Mouse (Mus musculus): ENCODE measurements around the gene Stra6.

Gene Stra6

DNA sequence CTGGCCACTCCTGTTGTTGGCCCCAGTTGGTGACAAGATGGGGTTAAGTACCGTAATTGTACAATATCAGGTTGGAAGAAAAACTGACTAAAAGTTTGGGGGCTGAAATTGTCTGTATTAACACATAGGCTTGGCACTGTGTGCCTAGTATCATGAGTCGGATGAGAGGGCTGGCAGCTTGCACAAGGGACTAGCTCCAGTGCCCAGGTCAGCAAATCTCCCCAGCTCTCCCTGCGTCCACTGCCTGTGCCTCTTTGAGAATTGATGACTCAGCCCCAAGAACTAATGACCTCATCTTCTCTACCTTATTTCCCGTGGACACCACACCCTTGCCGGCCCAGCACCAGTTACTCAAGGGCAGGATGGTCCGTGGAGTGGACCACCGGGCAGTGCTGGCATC lies 13.7 kb upstream of the Stra6 start:
- no peak for DNase-seq (ENCODE audit: low spot score in 2 of 2)

DNA sequence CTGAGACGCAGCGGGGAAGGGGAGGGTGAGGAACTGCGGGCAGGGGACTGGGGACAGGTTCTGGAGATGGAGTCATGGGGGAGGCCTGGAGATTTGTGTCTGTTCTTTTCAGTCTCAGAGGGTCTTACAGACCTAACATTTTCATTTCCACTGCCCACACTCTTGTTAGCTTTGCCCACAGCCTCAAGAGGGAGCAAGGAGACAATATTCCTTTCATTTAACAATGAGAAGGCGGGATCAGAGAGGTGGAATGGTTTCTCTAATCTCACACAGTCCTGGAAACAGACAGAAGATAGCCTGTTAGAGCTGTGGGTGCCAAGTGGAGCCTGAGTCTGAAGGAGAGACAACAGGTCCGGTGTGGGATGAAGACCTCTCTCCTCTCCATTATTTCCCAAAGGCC lies 11.7 kb upstream of the Stra6 start:
- DNase-seq (ENCODE audit: low spot score in 2 of 2), result no peak

DNA sequence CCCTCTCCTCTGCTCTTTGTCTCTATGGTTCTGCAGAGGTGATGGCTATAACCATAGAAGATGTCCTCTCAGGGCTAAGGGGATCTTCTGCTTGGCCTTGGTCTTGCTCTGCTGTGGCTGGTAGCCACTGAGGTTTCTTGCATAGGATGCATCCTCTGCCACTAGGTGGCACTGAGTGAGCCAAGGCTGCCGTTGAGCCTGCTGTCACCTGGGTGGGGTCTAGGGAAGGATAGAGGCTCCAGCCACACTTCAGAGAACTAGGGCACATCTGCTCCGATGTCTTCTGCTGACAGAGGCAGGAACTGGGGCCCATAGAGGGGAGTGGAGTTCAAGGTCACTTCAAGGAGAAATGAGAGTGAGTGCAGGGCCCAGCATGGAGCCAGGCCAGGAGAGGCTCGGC lies 10.5 kb upstream of the Stra6 start:
- DNase-seq (ENCODE audit: low spot score in 2 of 2), result peak; percentile 39 to 72

GRCm38 (mm10) chr9:58053544-58053943 lies 10.0 kb upstream of the Stra6 start:
- DNase-seq (ENCODE audit: low spot score in 2 of 2), result no peak

GRCm38 (mm10) chr9:58054032-58054431 lies 9.6 kb upstream of the Stra6 start:
- DNase-seq (ENCODE audit: low spot score in 2 of 2), result no peak

DNA sequence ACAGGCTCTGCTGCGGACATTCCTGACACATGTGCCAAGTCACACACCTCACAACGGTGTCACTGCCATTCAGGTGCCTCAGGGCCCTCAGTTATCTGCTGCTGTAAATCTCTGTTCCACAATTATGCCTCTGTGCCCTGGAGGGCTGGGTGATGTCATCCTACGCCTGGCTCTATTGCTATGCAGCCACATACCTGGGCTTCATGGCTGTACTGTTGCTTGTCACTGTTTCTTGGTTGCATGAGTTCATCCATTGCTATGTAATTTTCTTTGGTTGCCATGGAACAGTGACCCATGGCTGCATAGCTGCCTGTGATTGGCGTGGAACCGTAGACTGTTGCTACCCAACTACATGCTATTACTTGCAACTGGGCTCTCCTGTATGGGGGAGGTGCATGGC lies 7.9 kb upstream of the Stra6 start:
- no peak for DNase-seq (ENCODE audit: low spot score in 2 of 2)

GRCm38 (mm10) chr9:58059920-58060319 lies 3.7 kb upstream of the Stra6 start:
- DNase-seq (ENCODE audit: low spot score in 2 of 2), result no peak

GRCm38 (mm10) chr9:58060677-58061667 lies 2.6 kb upstream of the Stra6 start:
- DNase-seq (ENCODE audit: low spot score in 2 of 2), result peak; percentile 26 to 80

GRCm38 (mm10) chr9:58065532-58065931 lies 1.9 kb downstream of the Stra6 start:
- no peak for DNase-seq (ENCODE audit: low spot score in 2 of 2)

- no peak for DNase-seq (ENCODE audit: low spot score in 2 of 2)
Measured at GRCm38 (mm10) chr9:58065977-58066730, 2.6 kb downstream of the Stra6 start.

DNA sequence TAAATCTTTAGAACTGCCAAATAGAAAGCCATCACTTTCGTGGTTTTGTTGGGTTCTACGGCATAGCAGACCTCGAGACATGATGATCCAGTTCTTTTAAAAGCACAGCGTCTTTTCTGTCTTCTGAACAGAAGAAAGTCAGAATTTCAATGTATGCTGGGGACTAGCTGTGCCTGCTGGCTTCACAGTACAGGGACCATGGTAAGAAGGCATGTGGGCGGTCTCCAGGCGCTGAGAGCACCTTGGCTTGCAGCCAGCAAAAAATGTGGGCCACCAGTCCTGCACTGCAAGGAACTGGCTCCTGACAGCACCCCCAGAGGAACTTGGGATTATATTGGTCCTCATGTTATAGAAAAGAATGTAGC lies 3.1 kb downstream of the Stra6 start:
- no peak for DNase-seq (ENCODE audit: low spot score in 2 of 2)

DNA sequence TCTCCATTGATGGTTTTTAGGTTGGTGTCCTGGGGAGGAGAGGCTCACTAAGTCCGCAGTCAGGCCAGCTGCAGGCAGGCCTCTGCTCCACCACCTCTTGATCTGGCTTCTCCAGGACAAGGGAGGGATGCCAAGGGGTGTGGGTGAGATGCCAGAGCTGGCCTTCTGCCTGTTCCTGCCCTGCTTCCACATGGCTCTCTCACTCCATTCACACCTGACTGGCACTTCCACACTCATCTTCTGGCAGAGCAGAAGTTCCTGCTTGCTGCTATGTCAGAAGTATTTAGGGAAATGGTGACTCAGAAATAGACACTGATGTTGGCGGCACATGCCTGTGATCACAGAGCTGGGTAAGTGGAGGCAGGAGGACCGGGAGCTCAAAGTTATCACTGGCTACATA lies 4.0 kb downstream of the Stra6 start:
- DNase-seq (ENCODE audit: low spot score in 2 of 2), result no peak

DNA sequence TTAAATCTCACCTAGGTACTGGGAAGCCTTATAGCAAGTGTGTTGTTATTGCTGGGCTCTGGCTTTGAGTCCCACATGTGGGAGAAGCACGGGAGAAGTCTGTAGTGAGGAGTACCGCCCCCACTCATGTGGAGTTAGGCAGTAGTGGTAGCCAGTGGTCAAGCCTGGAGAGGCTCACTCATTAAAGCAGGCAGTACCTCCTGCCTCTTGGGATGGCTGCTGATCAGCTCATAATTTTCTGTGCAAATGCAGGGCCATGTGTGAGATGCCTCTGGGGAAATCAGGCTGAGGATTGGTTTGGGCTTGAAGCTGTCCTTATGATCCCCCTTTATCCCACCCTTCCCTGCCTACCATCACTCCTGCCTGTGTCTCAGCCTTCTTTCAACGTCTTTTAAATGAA lies 11.0 kb downstream of the Stra6 start:
- DNase-seq (ENCODE audit: low spot score in 2 of 2), result no peak

DNA sequence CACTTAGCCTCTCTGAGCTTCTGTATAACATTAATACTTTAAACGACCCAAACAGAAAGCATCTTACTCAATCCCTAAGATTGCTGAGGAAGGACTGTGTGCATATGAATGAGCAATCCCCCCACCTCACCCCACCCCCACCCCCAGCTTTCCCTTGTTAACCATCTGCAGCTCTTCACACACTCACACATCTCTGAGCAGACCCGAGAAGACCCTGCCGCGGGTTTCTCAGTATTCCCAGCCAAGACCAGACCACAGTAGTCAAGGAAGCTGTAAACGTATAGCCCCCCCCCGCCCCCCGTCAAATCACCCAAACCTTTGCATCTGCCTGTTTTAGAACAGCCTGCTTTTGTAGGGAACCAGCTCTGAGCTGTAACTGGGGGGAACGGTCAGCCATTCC lies 21.0 kb downstream of the Stra6 start:
- DNase-seq (ENCODE audit: low spot score in 2 of 2), result no peak

DNA sequence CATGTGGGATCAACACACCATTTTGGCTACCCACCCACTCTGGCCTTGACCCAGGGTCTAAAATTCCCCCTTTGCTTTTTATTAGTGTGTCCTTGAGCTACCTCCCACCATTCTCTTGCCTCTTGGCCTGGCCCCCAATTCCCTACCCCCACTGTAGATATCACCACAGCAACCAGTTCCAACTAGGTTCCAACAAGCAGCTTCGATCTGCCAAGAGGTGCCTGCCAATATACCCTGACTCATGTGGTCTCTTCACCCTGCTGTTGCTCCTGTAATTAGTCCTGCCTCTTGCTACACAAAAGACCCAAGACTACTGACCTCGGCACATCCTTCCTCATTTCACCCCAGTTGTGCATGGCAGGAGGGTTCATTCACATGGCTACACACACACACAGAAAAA lies 21.5 kb downstream of the Stra6 start:
- DNase-seq (ENCODE audit: low spot score in 2 of 2), result no peak

- no peak for DNase-seq (ENCODE audit: low spot score in 2 of 2)
Measured at GRCm38 (mm10) chr9:58086203-58086602, 22.6 kb downstream of the Stra6 start.

GRCm38 (mm10) chr9:58086861-58087260 lies 23.3 kb downstream of the Stra6 start:
- DNase-seq (ENCODE audit: low spot score in 2 of 2), result no peak

DNA sequence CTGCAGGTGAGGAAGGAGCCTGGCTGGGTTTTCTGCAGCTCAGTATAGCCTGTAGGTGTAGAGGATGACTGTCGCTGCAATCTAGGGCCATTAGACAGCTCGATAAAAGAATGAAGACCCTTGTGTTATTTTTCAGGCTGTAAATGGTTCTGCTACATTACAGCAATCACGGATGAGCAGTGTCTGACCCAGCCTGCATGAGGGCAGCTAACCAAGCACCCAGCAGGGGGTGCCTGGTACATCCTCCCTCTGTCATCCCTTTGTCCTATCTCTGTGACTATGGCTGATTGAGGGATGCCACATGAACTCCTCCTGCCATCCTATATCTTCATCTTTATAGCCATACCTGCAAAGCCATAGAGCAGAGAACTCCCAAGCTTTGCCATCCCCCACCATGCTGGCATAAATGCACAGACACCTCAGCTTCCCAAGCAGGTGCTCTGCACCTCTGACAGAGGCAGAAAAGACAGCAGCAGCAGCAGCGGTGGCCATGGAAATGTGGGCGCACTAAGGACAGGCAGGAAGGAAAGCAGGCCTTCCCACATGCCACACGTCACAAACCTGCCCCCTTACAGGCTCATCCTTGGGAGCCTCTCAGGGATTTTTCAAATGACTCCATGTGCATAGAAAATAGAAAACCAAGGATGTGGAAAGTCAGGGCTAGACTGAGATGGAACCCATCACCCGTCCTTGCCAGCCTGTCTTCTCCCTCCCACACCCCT lies 23.9 kb downstream of the Stra6 start:
- no peak for DNase-seq (ENCODE audit: low spot score in 2 of 2)

DNA sequence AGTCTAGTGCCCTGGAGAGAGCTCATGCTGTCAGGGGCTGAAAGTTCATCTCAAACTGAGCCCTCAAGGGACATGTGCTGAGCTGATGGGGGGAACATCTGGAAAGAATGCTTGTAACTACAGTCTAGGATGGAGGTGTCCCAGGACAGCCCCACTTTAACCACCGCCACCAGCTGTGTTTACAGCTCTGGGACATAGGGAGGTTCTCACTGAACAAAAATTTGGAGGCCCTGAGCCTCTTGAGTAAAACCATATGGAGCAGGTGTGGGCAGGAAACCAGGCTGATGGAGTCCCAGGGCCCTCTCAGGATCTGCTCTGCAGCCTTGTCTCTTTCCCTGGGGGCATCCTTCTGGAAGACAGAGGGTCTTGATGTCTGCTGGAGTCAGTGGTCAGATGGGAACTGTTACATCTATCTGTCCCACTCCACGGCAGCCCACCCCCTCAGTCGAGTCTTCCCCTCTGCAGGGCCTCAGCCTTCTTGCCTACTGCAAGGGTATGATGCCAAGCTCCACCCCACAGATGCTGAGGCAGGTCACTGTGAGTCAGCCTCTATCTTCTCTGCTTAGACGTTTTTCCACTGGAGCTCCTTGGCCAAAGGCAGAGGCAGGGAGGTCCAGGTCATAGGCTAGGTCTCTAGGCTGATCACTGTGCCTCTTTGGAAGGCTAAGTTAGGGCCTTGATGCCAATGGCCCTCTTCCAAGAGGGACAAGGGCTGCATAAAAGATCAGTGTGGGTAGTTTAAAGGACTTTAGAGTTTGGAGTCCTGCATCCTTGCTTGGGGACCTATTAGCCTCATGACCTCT lies 28.2 kb downstream of the Stra6 start:
- DNase-seq (ENCODE audit: low spot score in 2 of 2), result no peak

- DNase-seq (ENCODE audit: low spot score in 2 of 2), result no peak
Measured at GRCm38 (mm10) chr9:58092581-58093269, 29.1 kb downstream of the Stra6 start.

DNA sequence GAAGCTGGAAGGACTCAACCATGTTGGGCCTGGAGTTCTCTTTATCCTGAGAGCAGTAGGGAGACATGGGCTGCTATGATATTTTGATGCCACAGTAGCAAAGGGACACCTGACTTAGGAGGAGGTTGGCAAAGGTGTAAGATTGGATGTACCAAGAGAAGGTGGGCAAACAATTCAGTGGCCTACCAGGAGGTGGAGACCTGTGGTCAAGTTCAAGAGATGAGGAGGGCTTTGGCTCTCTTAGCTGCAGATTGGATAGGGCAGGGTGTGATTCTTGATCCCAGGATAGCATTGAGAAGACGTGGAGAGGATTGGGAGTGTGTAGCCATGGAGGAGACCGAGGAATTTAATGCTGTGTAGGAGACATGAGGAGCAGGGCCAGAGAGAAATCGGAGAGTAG lies 30.2 kb downstream of the Stra6 start:
- no peak for DNase-seq (ENCODE audit: low spot score in 2 of 2)

Data from spleen, postnatal 4 days (tissue).